Mouse (Mus musculus): ENCODE measurements around the gene Zfp978. TPM values are rescaled to one million over a fixed set of nuclear protein-coding genes. Genes with fewer than 3 reads are reported as not detected.
"Not testable (repeated sequence)": the region's sequence is repeated elsewhere in the genome, so short reads cannot be mapped to it uniquely, and the experiment has no call there.

Gene Zfp978
- total RNA-seq, 2 experiments from 2014 or later, result 0.42 to 0.70 TPM

- intact Hi-C loops (cut with DNase I), result not testable (repeated sequence)
Observed at GRCm38 (mm10) chr4:147403931-147404913, 43.1 kb downstream of the Zfp978 start.

GRCm38 (mm10) chr4:147406735-147407462 lies 45.8 kb downstream of the Zfp978 start:
- DNase-seq, result no peak
- intact Hi-C loops (cut with DNase I), result loop anchor here (5.0 kb wide), 2 partner anchors 35 to 460 kb away; partner anchors contain the start of genes Fv1 and Miip

More at GRCm38 (mm10) chr4:147403931-147404913, 43.1 kb downstream of the Zfp978 start:
- DNase-seq, result not testable (repeated sequence)

GRCm38 (mm10) chr4:147407463-147407822 lies 46.3 kb downstream of the Zfp978 start:
- intact Hi-C loops (cut with DNase I), result loop anchor here (5.0 kb wide), 2 partner anchors 35 to 460 kb away; partner anchors contain the start of genes Fv1 and Miip
- DNase-seq, result no peak

GRCm38 (mm10) chr4:147416365-147416764 lies 55.3 kb downstream of the Zfp978 start:
- DNase-seq; intact Hi-C loops (cut with DNase I): not testable (repeated sequence)

GRCm38 (mm10) chr4:147417157-147417778 lies 56.2 kb downstream of the Zfp978 start:
- intact Hi-C loops (cut with DNase I), result no loop called here
- DNase-seq, result no peak

GRCm38 (mm10) chr4:147417921-147418320 lies 56.8 kb downstream of the Zfp978 start:
- intact Hi-C loops (cut with DNase I), result no loop called here
- DNase-seq, result no peak

- DNase-seq; intact Hi-C loops (cut with DNase I): not testable (repeated sequence)
Observed at GRCm38 (mm10) chr4:147418333-147418732, 57.2 kb downstream of the Zfp978 start.

GRCm38 (mm10) chr4:147419190-147419589 lies 58.1 kb downstream of the Zfp978 start:
- intact Hi-C loops (cut with DNase I); DNase-seq: not testable (repeated sequence)

- DNase-seq, result not testable (repeated sequence)
- intact Hi-C loops (cut with DNase I), result loop anchor here (5.0 kb wide), 1 partner anchor 1973 kb away; no protein-coding TSS in a partner anchor
Observed at GRCm38 (mm10) chr4:147419756-147420590, 58.9 kb downstream of the Zfp978 start.

- no peak for DNase-seq
- intact Hi-C loops (cut with DNase I), result loop anchor here (5.0 kb wide), 1 partner anchor 1973 kb away; no protein-coding TSS in a partner anchor
Observed at GRCm38 (mm10) chr4:147420794-147421193, 59.7 kb downstream of the Zfp978 start.

GRCm38 (mm10) chr4:147421316-147421715 lies 60.2 kb downstream of the Zfp978 start:
- intact Hi-C loops (cut with DNase I), result loop anchor here (5.0 kb wide), 1 partner anchor 1974 kb away; no protein-coding TSS in a partner anchor
- not testable (repeated sequence) for DNase-seq

- no peak for DNase-seq
- intact Hi-C loops (cut with DNase I), result loop anchor here (5.0 kb wide), 1 partner anchor 1976 kb away; no protein-coding TSS in a partner anchor
Observed at GRCm38 (mm10) chr4:147423140-147423539, 62.0 kb downstream of the Zfp978 start.

GRCm38 (mm10) chr4:147423641-147424298 lies 62.7 kb downstream of the Zfp978 start:
- intact Hi-C loops (cut with DNase I), result loop anchor here (5.0 kb wide), 1 partner anchor 1976 kb away; no protein-coding TSS in a partner anchor

GRCm38 (mm10) chr4:147424404-147424803 lies 63.3 kb downstream of the Zfp978 start:
- DNase-seq, result not testable (repeated sequence)
- intact Hi-C loops (cut with DNase I), result loop anchor here (5.0 kb wide), 1 partner anchor 1977 kb away; no protein-coding TSS in a partner anchor

More at GRCm38 (mm10) chr4:147423641-147424298, 62.7 kb downstream of the Zfp978 start:
- DNase-seq, result no peak

GRCm38 (mm10) chr4:147425615-147426347 lies 64.7 kb downstream of the Zfp978 start:
- intact Hi-C loops (cut with DNase I); DNase-seq: not testable (repeated sequence)

GRCm38 (mm10) chr4:147430651-147431050 lies 69.5 kb downstream of the Zfp978 start:
- intact Hi-C loops (cut with DNase I), result loop anchor here (2.0 kb wide), 1 partner anchor 308 kb away; no protein-coding TSS in a partner anchor

GRCm38 (mm10) chr4:147431696-147432442 lies 70.8 kb downstream of the Zfp978 start:
- intact Hi-C loops (cut with DNase I), result loop anchor here (2.0 kb wide), 1 partner anchor 309 kb away; no protein-coding TSS in a partner anchor
- not testable (repeated sequence) for DNase-seq

More at GRCm38 (mm10) chr4:147430651-147431050, 69.5 kb downstream of the Zfp978 start:
- no peak for DNase-seq
